Mouse (Mus musculus): ENCODE data around the gene Map3k7.

The Map3k7 gene

DNA sequence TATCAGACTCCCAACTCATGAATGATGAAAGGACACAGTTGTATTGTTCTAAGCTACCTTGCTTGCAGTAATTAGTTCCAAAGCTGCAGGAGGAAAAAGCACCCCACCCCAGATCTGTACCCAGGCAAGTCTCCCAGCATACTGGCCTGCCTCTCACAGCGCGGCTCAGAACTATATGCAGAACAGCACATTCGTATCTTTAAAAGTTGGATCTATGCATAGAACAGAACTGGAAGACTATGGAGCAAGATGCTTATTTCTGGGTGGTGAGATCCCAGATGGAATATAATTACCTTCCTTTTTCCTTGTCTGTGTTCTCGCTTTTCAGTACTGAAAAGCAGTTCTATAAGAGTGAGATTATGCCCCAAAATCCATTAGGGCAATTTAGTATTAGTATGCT is 96.8 kb downstream of the Map3k7 start:
- no peak for DNase-seq (ENCODE audit: low read depth, low spot score)

GRCm38 (mm10) chr4:32062381-32063059 is 98.6 kb downstream of the Map3k7 start:
- DNase-seq (ENCODE audit: low read depth, low spot score), result no peak

DNA sequence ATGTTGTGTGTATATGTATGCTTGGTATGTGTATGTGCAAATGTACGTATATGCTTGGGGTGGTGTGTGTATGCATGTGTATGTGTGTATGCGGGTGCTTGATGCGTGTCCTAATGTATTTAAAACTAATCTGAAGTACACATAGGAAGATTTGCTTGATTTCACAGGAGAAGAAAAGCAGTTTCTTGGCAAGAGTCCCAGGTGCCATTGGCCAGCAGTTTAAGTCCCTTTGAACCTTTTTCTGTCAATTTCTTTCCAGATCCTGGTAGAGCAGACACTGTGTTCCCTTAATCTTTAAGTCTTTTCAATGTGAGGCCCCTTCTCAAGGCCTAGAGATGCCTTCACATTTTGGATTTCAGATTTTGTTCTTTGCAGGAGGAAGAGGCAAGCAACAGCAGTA is 99.4 kb downstream of the Map3k7 start:
- DNase-seq (ENCODE audit: low read depth, low spot score), result no peak
